Mouse (Mus musculus): ENCODE data around the gene Lrmda.

GRCm38 (mm10) chr14:22126276-22126675 lies 106.8 kb downstream of the Lrmda start:
- TF ChIP-seq EP300 (IDR thresholded peaks at IDR 0.05; ENCODE audit: low read depth) (no peak), CTCF (IDR thresholded peaks at IDR 0.05; ENCODE audit: low read depth) (no peak)

All from heart, postnatal 0 days (tissue).